Mouse (Mus musculus) cerebellum, adult 2 months (tissue): ENCODE measurements around the gene Lrrc49.

ENCODE experiments used
- CTCF ChIP-seq: fragments of 200-500 bp; IDR thresholded peaks from 2 replicates; pipeline ENCODE4 v1.5.1; 2011; ENCODE audit warnings: low read depth, mild to moderate bottlenecking, control low read depth, low read length, moderate library complexity, borderline replicate concordance; ENCODE audit not compliant: insufficient read depth
- POLR2A ChIP-seq: fragments of 200-500 bp; IDR thresholded peaks from 2 replicates; pipeline ENCODE4 v1.6.1; 2011; ENCODE audit warnings: low read length, control low read depth, borderline replicate concordance; ENCODE audit not compliant: insufficient read depth

DNA sequence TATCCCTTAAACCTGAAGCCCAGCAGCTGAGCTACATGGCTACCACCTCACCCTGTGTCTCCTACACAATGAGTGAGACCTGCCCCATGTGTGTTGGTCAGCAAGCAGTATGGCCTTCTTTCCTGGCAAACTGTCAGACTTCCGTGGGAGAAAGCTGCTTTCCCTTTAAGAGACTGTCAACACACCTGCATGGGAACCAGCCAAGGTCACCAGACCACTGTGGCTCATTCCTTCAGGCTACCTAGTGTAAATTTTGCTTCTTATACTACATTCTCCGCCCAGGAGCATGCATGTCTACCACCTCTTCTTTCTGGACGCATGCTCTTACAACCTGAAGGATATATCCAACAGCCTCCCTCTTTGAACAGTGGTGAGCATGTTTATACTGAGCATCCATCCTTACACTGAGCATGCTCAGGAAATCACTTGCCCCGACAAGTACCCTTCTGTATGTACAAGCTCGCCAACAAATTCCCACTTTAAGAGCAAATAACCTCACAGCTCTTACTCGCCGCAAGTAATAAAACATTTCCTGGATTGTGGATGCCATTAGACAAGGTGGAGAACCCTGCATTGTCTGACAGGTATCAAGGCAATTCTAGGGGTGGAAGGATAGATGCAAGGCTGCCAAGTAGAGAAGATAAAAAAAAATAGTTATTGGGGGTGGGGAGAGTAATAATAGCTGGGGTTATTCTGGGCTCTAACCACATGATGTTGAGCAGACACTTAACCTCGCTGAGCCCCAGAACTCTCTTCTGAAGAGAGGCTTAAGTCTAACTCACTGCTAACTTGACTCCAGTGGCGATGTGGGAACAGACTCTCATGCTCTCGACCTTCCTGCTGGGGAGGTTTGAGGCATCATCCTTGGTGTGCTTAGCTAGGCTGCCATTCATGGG is 158.4 kb downstream of the Lrrc49 start:
- TF ChIP-seq CTCF (no peak), POLR2A (no peak)
